Mouse (Mus musculus): ENCODE results near the gene Ctsa. TPM values are rescaled to one million over a fixed set of nuclear protein-coding genes. Genes with fewer than 3 reads are reported as not detected.
"Not testable (repeated sequence)": the region's sequence is repeated elsewhere in the genome, so short reads cannot be mapped to it uniquely, and the experiment has no call there.

Gene Ctsa
- polyA plus RNA-seq, 1 experiment from 2014 or later, result 89.7 TPM

- Histone ChIP-seq H3K4me2 (peak overlapping the region; percentile 95), H3K4me3 (ENCODE audit: low read depth, low read length) (peak overlapping the region; percentile 96), H3K9ac (ENCODE audit: low read length) (peak overlapping the region; percentile 100; the same call in 1 of the 2 replicates)
- not testable (repeated sequence) for ATAC-seq (ENCODE audit: low FRiP score); H3K27ac ChIP-seq (ENCODE audit: low read depth, low read length); H3K27me3 ChIP-seq (ENCODE audit: control insufficient read depth, insufficient read depth, low read length); H3K4me1 ChIP-seq (ENCODE audit: control insufficient read depth, insufficient read depth, low read length); H3K9me3 ChIP-seq (ENCODE audit: control insufficient read depth, low read length); H3K36me3 ChIP-seq (ENCODE audit: control insufficient read depth, insufficient read depth, low read length)
- 68% methylated on average over 11 of the region's 11 CpGs for WGBS
- peak; percentile 84 for DNase-seq (ENCODE audit: low spot score, missing footprints)
Measured at GRCm38 (mm10) chr2:164877376-164878215, 44.9 kb downstream of the Ctsa start.

- Histone ChIP-seq H3K9me3 (ENCODE audit: control insufficient read depth, low read length) (no peaks in the 10 kb centered on the region), H3K27ac (ENCODE audit: low read depth, low read length) (peak overlapping the region; percentile 100), H3K4me3 (ENCODE audit: low read depth, low read length) (peak overlapping the region; percentile 96), H3K4me1 (ENCODE audit: control insufficient read depth, insufficient read depth, low read length) (peaks cover 8% of the 10 kb centered on the region; the same call in 1 of the 2 replicates), H3K4me2 (peak overlapping the region; percentile 95), H3K27me3 (ENCODE audit: control insufficient read depth, insufficient read depth, low read length) (no peaks in the 10 kb centered on the region), H3K36me3 (ENCODE audit: control insufficient read depth, insufficient read depth, low read length) (no peaks in the 10 kb centered on the region), H3K9ac (ENCODE audit: low read length) (peak overlapping the region; percentile 100)
- ATAC-seq (ENCODE audit: low FRiP score), result peak; percentile 49
- 3% methylated on average over 28 of the region's 28 CpGs for WGBS
- peak; percentile 94 for DNase-seq (ENCODE audit: low spot score, missing footprints)
Measured at GRCm38 (mm10) chr2:164878509-164879227, 46.0 kb downstream of the Ctsa start.

DNA sequence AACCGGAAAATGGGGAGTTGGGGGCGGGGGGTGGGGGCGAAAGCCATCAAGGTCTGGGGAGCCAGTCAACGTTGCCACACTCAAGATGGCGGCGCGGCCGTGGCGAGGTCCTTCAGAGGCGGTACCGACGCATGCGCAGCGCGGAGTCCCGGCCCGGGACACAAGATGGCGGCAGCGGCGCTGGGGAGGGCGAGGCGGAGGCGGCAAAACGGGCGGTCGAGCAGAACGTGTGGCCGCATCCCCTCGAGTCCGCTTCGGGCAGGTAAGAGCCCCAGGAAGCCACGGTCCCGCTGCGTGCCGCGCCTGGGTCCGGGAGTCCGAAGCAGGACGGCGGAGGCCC, 46.5 kb downstream of the Ctsa start, which contains the start of gene Pcif1:
Pcif1 (plus strand) TSS at position 77 of the 340 bp plus-strand sequence.
- DNase-seq (ENCODE audit: low spot score, missing footprints) (peak; percentile 100), ATAC-seq (ENCODE audit: low FRiP score) (peak; percentile 85)
- WGBS, result under 1% methylated on average over 36 of the region's 40 CpGs
- Histone ChIP-seq H3K9ac (ENCODE audit: low read length) (peak within 1 kb of the TSS; percentile 100), H3K36me3 (ENCODE audit: control insufficient read depth, insufficient read depth, low read length) (peaks cover 4% of the 10 kb centered on the region; the same call in 1 of the 2 replicates), H3K4me3 (ENCODE audit: low read depth, low read length) (peak within 1 kb of the TSS; percentile 96), H3K4me2 (peak within 1 kb of the TSS; percentile 95), H3K27ac (ENCODE audit: low read depth, low read length) (peak within 1 kb of the TSS; percentile 100), H3K27me3 (ENCODE audit: control insufficient read depth, insufficient read depth, low read length) (no peaks in the 10 kb centered on the region), H3K4me1 (ENCODE audit: control insufficient read depth, insufficient read depth, low read length) (peaks cover 8% of the 10 kb centered on the region; the same call in 1 of the 2 replicates), H3K9me3 (ENCODE audit: control insufficient read depth, low read length) (no peaks in the 10 kb centered on the region)

GRCm38 (mm10) chr2:164879568-164880277, 47.0 kb downstream of the Ctsa start:
- ATAC-seq (ENCODE audit: low FRiP score), result peak; percentile 87
- H3K4me1 ChIP-seq (ENCODE audit: control insufficient read depth, insufficient read depth, low read length), result peaks cover 8% of the 10 kb centered on the region; the same call in 1 of the 2 replicates

DNA sequence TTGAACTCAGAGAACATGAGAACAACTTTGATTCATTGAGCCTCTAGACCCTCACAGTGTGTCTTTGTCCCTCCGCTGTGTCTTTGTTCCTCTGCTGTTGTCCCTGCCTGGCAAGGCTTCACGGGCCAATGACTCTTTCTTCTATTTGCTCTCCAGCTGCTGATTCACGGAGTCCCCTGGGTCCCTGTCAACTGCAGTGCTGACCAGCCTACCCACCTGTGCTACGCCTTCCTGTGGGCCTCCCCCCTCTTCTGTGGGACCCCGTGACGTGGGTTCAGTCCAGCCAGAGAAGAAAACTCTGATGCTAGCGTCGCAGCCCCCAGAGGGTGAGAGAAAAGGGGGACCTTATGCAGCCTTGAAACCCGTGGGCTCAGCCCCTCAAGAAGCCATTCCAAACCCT, 49.9 kb downstream of the Ctsa start:
- no peak overlapping the region for H3K4me3 ChIP-seq (ENCODE audit: low read depth, low read length)
- H3K27me3 ChIP-seq (ENCODE audit: control insufficient read depth, insufficient read depth, low read length), result no peaks in the 10 kb centered on the region
- H3K4me1 ChIP-seq (ENCODE audit: control insufficient read depth, insufficient read depth, low read length), result peaks cover 8% of the 10 kb centered on the region; the same call in 1 of the 2 replicates
- peak overlapping the region; percentile 22 for H3K27ac ChIP-seq (ENCODE audit: low read depth, low read length)
- no peak for DNase-seq (ENCODE audit: low spot score, missing footprints)
- no peaks in the 10 kb centered on the region for H3K9me3 ChIP-seq (ENCODE audit: control insufficient read depth, low read length)
- 44% methylated on average over 9 of the region's 9 CpGs for WGBS
- H3K36me3 ChIP-seq (ENCODE audit: control insufficient read depth, insufficient read depth, low read length), result peaks cover 16% of the 10 kb centered on the region
- H3K4me2 ChIP-seq, result no peak overlapping the region
- ATAC-seq (ENCODE audit: low FRiP score), result no peak
- peak overlapping the region; percentile 31; the same call in 1 of the 2 replicates for H3K9ac ChIP-seq (ENCODE audit: low read length)

More at GRCm38 (mm10) chr2:164879568-164880277, 47.0 kb downstream of the Ctsa start:
- Histone ChIP-seq H3K4me2 (peak overlapping the region; percentile 95), H3K27me3 (ENCODE audit: control insufficient read depth, insufficient read depth, low read length) (no peaks in the 10 kb centered on the region), H3K36me3 (ENCODE audit: control insufficient read depth, insufficient read depth, low read length) (peaks cover 4% of the 10 kb centered on the region; the same call in 1 of the 2 replicates), H3K9ac (ENCODE audit: low read length) (peak overlapping the region; percentile 100), H3K27ac (ENCODE audit: low read depth, low read length) (peak overlapping the region; percentile 100), H3K4me3 (ENCODE audit: low read depth, low read length) (peak overlapping the region; percentile 96), H3K9me3 (ENCODE audit: control insufficient read depth, low read length) (no peaks in the 10 kb centered on the region)
- peak; percentile 100 for DNase-seq (ENCODE audit: low spot score, missing footprints)
- under 1% methylated on average over 56 of the region's 72 CpGs for WGBS

- H3K4me3 ChIP-seq (ENCODE audit: low read depth, low read length), result no peak overlapping the region
- H3K4me2 ChIP-seq, result no peak overlapping the region
- no peak overlapping the region for H3K9ac ChIP-seq (ENCODE audit: low read length)
- no peak overlapping the region for H3K27ac ChIP-seq (ENCODE audit: low read depth, low read length)
- H3K27me3 ChIP-seq (ENCODE audit: control insufficient read depth, insufficient read depth, low read length), result no peaks in the 10 kb centered on the region
- H3K36me3 ChIP-seq (ENCODE audit: control insufficient read depth, insufficient read depth, low read length), result peaks cover 31% of the 10 kb centered on the region
- no peak for DNase-seq (ENCODE audit: low spot score, missing footprints)
- H3K9me3 ChIP-seq (ENCODE audit: control insufficient read depth, low read length), result no peaks in the 10 kb centered on the region
- no peaks in the 10 kb centered on the region; the same call in 1 of the 2 replicates for H3K4me1 ChIP-seq (ENCODE audit: control insufficient read depth, insufficient read depth, low read length)
- WGBS, result 95% methylated on average over 7 of the region's 7 CpGs
- no peak for ATAC-seq (ENCODE audit: low FRiP score)
Measured at GRCm38 (mm10) chr2:164885788-164886187, 53.1 kb downstream of the Ctsa start.

DNA sequence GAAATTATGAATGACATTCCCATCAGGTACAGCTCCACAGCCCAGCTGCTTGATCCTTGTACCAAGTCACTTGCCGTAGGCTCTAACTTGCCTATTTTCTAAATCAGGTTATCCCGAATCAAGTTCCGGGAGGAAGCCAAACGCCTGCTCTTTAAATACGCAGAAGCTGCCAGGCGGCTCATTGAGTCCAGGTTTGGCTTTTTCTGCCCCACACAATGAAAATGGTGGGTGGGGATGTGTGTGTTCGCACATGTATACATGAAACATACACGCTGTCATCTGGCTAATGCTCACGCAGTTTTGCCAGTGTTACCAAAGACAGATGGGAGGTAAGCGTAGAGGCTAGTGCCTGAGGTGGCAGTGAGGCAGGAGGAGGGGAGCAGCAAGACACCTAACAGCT, 53.9 kb downstream of the Ctsa start:
- ATAC-seq (ENCODE audit: low FRiP score) (no peak), DNase-seq (ENCODE audit: low spot score, missing footprints) (no peak)
- 94% methylated on average over 10 of the region's 10 CpGs for WGBS
- no peak overlapping the region for H3K4me2 ChIP-seq
- H3K4me3 ChIP-seq (ENCODE audit: low read depth, low read length), result no peak overlapping the region
- H3K4me1 ChIP-seq (ENCODE audit: control insufficient read depth, insufficient read depth, low read length), result no peaks in the 10 kb centered on the region; the same call in 1 of the 2 replicates
- no peaks in the 10 kb centered on the region for H3K9me3 ChIP-seq (ENCODE audit: control insufficient read depth, low read length)
- no peak overlapping the region for H3K9ac ChIP-seq (ENCODE audit: low read length)
- no peaks in the 10 kb centered on the region for H3K27me3 ChIP-seq (ENCODE audit: control insufficient read depth, insufficient read depth, low read length)
- peaks cover 35% of the 10 kb centered on the region for H3K36me3 ChIP-seq (ENCODE audit: control insufficient read depth, insufficient read depth, low read length)
- no peak overlapping the region for H3K27ac ChIP-seq (ENCODE audit: low read depth, low read length)

DNA sequence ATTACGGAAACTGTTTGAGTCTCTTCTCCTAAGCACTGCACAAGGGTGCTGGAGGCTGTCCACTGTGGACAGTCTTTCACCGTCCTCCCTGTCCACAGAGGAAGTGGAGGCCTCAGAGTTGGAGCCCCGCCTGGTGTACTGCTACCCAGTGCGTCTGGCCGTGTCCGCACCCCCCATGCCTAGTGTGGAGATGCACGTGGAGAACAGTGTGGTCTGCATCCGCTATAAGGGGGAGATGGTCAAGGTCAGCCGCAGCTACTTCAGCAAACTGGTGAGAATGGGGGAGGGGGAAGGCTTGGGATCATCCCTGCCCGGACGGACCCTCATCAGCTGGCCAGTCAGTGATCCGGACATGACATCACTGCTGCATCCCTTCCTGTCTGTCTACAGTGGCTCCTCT, 56.3 kb downstream of the Ctsa start:
- H3K9ac ChIP-seq (ENCODE audit: low read length), result no peak overlapping the region
- H3K27ac ChIP-seq (ENCODE audit: low read depth, low read length), result no peak overlapping the region
- ATAC-seq (ENCODE audit: low FRiP score), result no peak
- DNase-seq (ENCODE audit: low spot score, missing footprints), result no peak
- H3K4me2 ChIP-seq, result no peak overlapping the region
- no peaks in the 10 kb centered on the region for H3K27me3 ChIP-seq (ENCODE audit: control insufficient read depth, insufficient read depth, low read length)
- WGBS, result 91% methylated on average over 12 of the region's 12 CpGs
- H3K9me3 ChIP-seq (ENCODE audit: control insufficient read depth, low read length), result no peaks in the 10 kb centered on the region
- H3K36me3 ChIP-seq (ENCODE audit: control insufficient read depth, insufficient read depth, low read length), result peaks cover 45% of the 10 kb centered on the region
- H3K4me3 ChIP-seq (ENCODE audit: low read depth, low read length), result no peak overlapping the region
- H3K4me1 ChIP-seq (ENCODE audit: control insufficient read depth, insufficient read depth, low read length), result no peaks in the 10 kb centered on the region
